Mouse (Mus musculus): ENCODE measurements around the gene Clk3. TPM values are rescaled to one million over a fixed set of nuclear protein-coding genes. Genes with fewer than 3 reads are reported as not detected.

Clk3 gene
- polyA plus RNA-seq, 1 experiment from 2014 or later = 65.1 TPM

DNA sequence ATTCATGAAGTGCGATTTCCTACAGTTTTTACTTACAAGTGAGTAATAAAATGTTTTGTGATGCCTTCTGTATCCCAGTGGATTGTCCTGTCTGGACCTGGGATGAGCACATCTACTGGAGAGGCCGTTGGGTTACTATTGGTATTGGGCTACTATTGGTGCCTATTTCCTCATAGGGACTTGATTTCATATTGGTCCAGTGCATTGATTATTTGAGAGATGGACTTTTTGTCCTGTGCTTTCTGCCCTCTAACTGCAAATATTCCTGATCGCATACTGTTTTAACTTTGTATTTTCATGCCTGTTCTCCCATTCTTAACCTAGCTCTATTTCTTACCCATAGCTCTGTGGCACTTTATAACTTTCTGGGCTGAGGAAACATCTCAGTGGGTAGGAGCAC is 41.0 kb downstream of the Clk3 start:
- Histone ChIP-seq H3K4me1 (ENCODE audit: insufficient read depth, low read depth, low read length) (peaks cover 14% of the 10 kb centered on the region; the same call in 1 of the 2 replicates), H3K4me2 (replicated peaks; ENCODE audit: low read depth, low read length) (no peak overlapping the region), H3K9ac (replicated peaks; ENCODE audit: low read depth) (no peak overlapping the region), H3K36me3 (ENCODE audit: insufficient read depth, low read length) (0 out of 2 replicates have a peak, but pooled peaks cover 5% of the 10 kb centered on the region), H3K27me3 (replicated peaks; ENCODE audit: insufficient read depth, low read length) (no peaks in the 10 kb centered on the region), H3K9me3 (ENCODE audit: low read length) (no peaks in the 10 kb centered on the region), H3K27ac (ENCODE audit: low read length) (no peak overlapping the region), H3K4me3 (ENCODE audit: low read depth, low read length) (no peak overlapping the region)
- ATAC-seq (no peak), DNase-seq (ENCODE audit: low spot score) (no peak)
- WGBS = 95% methylated on average over 3 of the region's 3 CpGs
- no peak for TF ChIP-seq EP300 (IDR thresholded peaks at IDR 0.05)
- TF ChIP-seq CTCF (IDR thresholded peaks at IDR 0.05) = no peak

DNA sequence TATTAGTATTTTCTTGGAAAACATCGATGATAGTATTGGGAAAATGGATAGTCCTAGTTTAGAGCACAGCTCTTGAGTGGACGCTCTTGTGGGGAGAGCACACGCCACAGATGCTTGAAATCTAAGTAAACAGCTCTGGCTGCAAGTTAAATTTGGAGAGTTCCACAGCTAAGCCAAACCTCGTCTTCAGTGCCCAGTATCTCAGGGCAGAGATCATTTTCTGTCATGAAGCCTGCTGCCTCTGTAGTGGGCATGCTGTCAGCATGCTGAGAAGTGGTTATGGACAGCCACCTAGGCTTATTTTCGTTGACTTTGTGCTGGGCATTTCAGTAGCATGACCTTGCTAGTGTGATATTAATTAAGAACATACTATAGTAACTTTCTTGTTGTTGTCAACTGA is 41.9 kb downstream of the Clk3 start:
- no peaks in the 10 kb centered on the region for H3K9me3 ChIP-seq (ENCODE audit: low read length)
- peak overlapping the region; percentile 48 for H3K27ac ChIP-seq (ENCODE audit: low read length)
- H3K4me1 ChIP-seq (ENCODE audit: insufficient read depth, low read depth, low read length) = peaks cover 14% of the 10 kb centered on the region; the same call in 1 of the 2 replicates
- no peak overlapping the region for H3K9ac ChIP-seq (replicated peaks; ENCODE audit: low read depth)
- no peak for ATAC-seq
- H3K27me3 ChIP-seq (replicated peaks; ENCODE audit: insufficient read depth, low read length) = no peaks in the 10 kb centered on the region
- no peak overlapping the region for H3K4me2 ChIP-seq (replicated peaks; ENCODE audit: low read depth, low read length)
- no peak overlapping the region for H3K4me3 ChIP-seq (ENCODE audit: low read depth, low read length)
- H3K36me3 ChIP-seq (ENCODE audit: insufficient read depth, low read length) = 0 out of 2 replicates have a peak, but pooled peaks cover 7% of the 10 kb centered on the region
- DNase-seq (ENCODE audit: low spot score) = no peak
- TF ChIP-seq CTCF (IDR thresholded peaks at IDR 0.05) (no peak), EP300 (IDR thresholded peaks at IDR 0.05) (no peak)
- 63% methylated on average over 5 of the region's 5 CpGs for WGBS

DNA sequence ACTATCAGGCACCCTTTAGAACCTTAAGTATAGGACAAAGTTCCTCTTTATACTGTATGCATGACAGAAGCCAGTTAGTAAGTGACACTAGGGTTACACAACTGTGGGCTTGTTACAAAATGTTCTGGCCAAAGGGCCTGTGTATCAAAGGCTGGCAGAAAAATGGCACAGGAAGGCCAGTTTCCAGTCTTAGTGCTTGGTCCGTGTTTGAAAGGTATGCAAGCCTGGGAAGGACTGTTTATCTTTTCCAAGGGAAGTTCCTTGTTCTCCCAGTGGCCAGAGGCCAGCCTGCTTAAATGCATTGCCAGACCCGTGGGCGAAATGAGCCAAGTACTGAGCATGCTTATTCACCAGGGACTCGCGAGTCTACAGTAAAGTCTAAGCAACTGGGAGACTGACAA is 42.3 kb downstream of the Clk3 start:
- Histone ChIP-seq H3K27ac (ENCODE audit: low read length) (peak overlapping the region; percentile 48), H3K36me3 (ENCODE audit: insufficient read depth, low read length) (peaks cover 7% of the 10 kb centered on the region; the same call in 1 of the 2 replicates), H3K9ac (replicated peaks; ENCODE audit: low read depth) (no peak overlapping the region), H3K4me1 (ENCODE audit: insufficient read depth, low read depth, low read length) (peaks cover 14% of the 10 kb centered on the region; the same call in 1 of the 2 replicates), H3K4me3 (ENCODE audit: low read depth, low read length) (no peak overlapping the region), H3K4me2 (replicated peaks; ENCODE audit: low read depth, low read length) (no peak overlapping the region), H3K27me3 (replicated peaks; ENCODE audit: insufficient read depth, low read length) (no peaks in the 10 kb centered on the region), H3K9me3 (ENCODE audit: low read length) (no peaks in the 10 kb centered on the region)
- peak; percentile 96 for TF ChIP-seq EP300 (IDR thresholded peaks at IDR 0.05)
- no peak for TF ChIP-seq CTCF (IDR thresholded peaks at IDR 0.05)
- DNase-seq (ENCODE audit: low spot score) (peak; percentile 78), ATAC-seq (peak; percentile 84)
- WGBS = 29% methylated on average over 5 of the region's 5 CpGs

DNA sequence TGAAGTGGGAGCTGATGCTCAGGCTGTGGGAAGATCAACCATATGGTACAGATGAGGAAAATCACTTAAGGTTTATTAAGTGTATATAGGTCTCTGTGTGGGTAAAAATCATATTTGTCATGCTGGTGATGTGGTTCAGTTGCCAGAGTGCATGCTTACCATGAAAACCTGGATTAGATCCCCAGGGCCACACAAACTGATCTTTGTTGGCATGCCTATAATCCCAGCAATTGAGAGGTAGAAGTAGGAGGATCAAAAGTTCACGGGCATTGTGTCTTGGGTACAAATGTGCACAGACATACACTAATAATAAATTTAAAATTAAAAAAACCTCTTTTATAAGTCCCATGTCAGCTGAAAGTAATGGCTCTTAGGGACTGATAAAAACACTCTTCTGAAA is 43.3 kb downstream of the Clk3 start:
- WGBS = 87% methylated on average over 1 of the region's 1 CpGs

DNA sequence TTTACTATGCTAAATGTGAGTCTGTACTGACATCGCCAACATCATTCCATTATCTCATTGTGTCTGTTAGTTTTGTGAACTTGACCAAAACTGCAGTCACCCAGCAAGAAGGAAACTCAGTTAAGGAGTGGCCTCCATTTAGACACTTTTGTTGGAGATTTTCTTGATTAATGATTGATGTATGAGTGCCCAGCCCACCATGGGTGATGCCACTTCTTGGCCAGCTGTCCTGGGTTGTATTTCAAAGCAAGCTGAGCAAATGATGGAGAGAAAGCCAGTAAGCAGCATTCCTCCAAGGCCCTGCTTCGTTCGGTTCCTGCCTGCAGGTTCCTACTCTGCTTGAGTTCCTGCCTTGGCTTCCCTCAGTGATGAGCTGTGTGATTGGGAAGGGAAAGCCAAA is 44.9 kb downstream of the Clk3 start:
- 0 out of 2 replicates have a peak, but pooled peaks have one; percentile 23 for ATAC-seq
- Histone ChIP-seq H3K4me1 (ENCODE audit: insufficient read depth, low read depth, low read length) (peaks cover 10% of the 10 kb centered on the region; the same call in 1 of the 2 replicates), H3K27ac (ENCODE audit: low read length) (no peak overlapping the region), H3K4me3 (ENCODE audit: low read depth, low read length) (no peak overlapping the region), H3K27me3 (replicated peaks; ENCODE audit: insufficient read depth, low read length) (no peaks in the 10 kb centered on the region), H3K9ac (replicated peaks; ENCODE audit: low read depth) (no peak overlapping the region), H3K36me3 (ENCODE audit: insufficient read depth, low read length) (peaks cover 15% of the 10 kb centered on the region; the same call in 1 of the 2 replicates), H3K9me3 (ENCODE audit: low read length) (no peaks in the 10 kb centered on the region), H3K4me2 (replicated peaks; ENCODE audit: low read depth, low read length) (no peak overlapping the region)
- WGBS = 59% methylated on average over 3 of the region's 3 CpGs
- no peak for DNase-seq (ENCODE audit: low spot score)
- TF ChIP-seq CTCF (IDR thresholded peaks at IDR 0.05) = no peak
- no peak; the same call in 1 of the 2 replicates for TF ChIP-seq EP300 (IDR thresholded peaks at IDR 0.05)

More for the DNA sequence above, 43.3 kb downstream of the Clk3 start:
- H3K4me2 ChIP-seq (replicated peaks; ENCODE audit: low read depth, low read length) = no peak overlapping the region
- H3K27ac ChIP-seq (ENCODE audit: low read length) = peak overlapping the region; percentile 48; the same call in 1 of the 2 replicates
- ATAC-seq = no peak
- H3K4me1 ChIP-seq (ENCODE audit: insufficient read depth, low read depth, low read length) = peaks cover 14% of the 10 kb centered on the region; the same call in 1 of the 2 replicates
- H3K27me3 ChIP-seq (replicated peaks; ENCODE audit: insufficient read depth, low read length) = no peaks in the 10 kb centered on the region
- H3K4me3 ChIP-seq (ENCODE audit: low read depth, low read length) = no peak overlapping the region
- H3K36me3 ChIP-seq (ENCODE audit: insufficient read depth, low read length) = peaks cover 12% of the 10 kb centered on the region; the same call in 1 of the 2 replicates
- TF ChIP-seq EP300 (IDR thresholded peaks at IDR 0.05) (no peak), CTCF (IDR thresholded peaks at IDR 0.05) (no peak)
- DNase-seq (ENCODE audit: low spot score) = no peak
- H3K9me3 ChIP-seq (ENCODE audit: low read length) = no peaks in the 10 kb centered on the region
- no peak overlapping the region for H3K9ac ChIP-seq (replicated peaks; ENCODE audit: low read depth)

DNA sequence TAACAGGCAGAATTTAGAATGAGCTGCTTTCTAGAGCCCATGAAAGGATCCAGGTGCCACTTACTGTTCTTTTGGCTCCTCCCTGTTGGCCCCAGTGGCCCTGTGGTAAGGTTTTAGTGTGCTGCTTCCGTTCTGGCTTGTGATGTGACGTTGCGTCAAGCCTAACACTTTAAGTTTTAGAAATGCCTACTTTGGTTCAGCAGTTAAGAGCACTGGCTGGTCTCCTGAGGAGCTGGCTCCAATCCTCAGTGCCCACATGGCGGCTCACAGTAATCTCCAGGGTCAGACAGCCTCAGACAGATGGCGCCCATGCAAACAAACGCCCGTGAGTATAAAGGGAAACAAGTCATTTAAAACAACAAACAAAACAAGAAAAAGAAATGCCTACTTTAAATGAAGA is 47.3 kb downstream of the Clk3 start:
- H3K27ac ChIP-seq (ENCODE audit: low read length) = no peak overlapping the region
- TF ChIP-seq CTCF (IDR thresholded peaks at IDR 0.05) = no peak
- peaks cover 4% of the 10 kb centered on the region; the same call in 1 of the 2 replicates for H3K4me1 ChIP-seq (ENCODE audit: insufficient read depth, low read depth, low read length)
- no peak overlapping the region for H3K4me3 ChIP-seq (ENCODE audit: low read depth, low read length)
- DNase-seq (ENCODE audit: low spot score) (no peak), ATAC-seq (no peak)
- no peak overlapping the region for H3K4me2 ChIP-seq (replicated peaks; ENCODE audit: low read depth, low read length)
- no peaks in the 10 kb centered on the region for H3K9me3 ChIP-seq (ENCODE audit: low read length)
- H3K36me3 ChIP-seq (ENCODE audit: insufficient read depth, low read length) = peaks cover 23% of the 10 kb centered on the region; the same call in 1 of the 2 replicates
- no peak overlapping the region for H3K9ac ChIP-seq (replicated peaks; ENCODE audit: low read depth)
- 82% methylated on average over 7 of the region's 7 CpGs for WGBS
- no peaks in the 10 kb centered on the region for H3K27me3 ChIP-seq (replicated peaks; ENCODE audit: insufficient read depth, low read length)

All from lung, postnatal 0 days (tissue).